Mouse (Mus musculus): ENCODE results near the gene Nms. TPM values are rescaled to one million over a fixed set of nuclear protein-coding genes. Genes with fewer than 3 reads are reported as not detected.

Gene Nms
- not detected in 2 replicates for polyA plus RNA-seq (2015; fragmentation: Nextera tagmentation; extraction: Ambion mirVana)

DNA sequence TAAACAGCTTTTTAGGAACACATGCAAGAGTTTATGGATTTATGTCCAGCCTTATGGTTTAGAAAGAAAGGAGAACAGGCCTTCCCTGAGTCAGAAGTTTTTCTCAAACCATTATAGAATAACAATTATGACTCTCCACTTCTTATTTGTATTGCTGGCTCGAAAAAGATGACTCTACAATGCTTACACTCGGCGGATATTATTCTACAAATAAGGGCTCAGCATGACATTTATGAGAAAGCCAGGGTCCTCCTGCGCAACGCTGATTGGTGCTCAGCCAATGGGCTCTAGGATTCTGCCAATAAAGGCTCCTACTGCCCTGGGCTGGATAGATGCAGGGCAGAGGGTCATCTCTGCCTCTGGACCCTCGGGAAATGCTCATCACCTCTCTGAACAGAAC is at the start of gene Nms:
Nms (plus strand) TSS at position 301 of the 400 bp plus-strand sequence.
- Histone ChIP-seq H3K4me2 (no peak within 1 kb of the TSS), H3K27ac (replicated peaks) (no peak within 1 kb of the TSS), H3K27me3 (no peaks in the 10 kb centered on the region), H3K36me3 (replicated peaks) (no peaks in the 10 kb centered on the region), H3K9ac (no peak within 1 kb of the TSS), H3K4me3 (replicated peaks) (no peak within 1 kb of the TSS), H3K4me1 (replicated peaks) (no peaks in the 10 kb centered on the region), H3K9me3 (replicated peaks) (no peaks in the 10 kb centered on the region)
- no peak for ATAC-seq (ENCODE audit: insufficient read depth)
- WGBS (ENCODE audit: insufficient replicate concordance), result 60% methylated on average over 6 of the region's 6 CpGs

DNA sequence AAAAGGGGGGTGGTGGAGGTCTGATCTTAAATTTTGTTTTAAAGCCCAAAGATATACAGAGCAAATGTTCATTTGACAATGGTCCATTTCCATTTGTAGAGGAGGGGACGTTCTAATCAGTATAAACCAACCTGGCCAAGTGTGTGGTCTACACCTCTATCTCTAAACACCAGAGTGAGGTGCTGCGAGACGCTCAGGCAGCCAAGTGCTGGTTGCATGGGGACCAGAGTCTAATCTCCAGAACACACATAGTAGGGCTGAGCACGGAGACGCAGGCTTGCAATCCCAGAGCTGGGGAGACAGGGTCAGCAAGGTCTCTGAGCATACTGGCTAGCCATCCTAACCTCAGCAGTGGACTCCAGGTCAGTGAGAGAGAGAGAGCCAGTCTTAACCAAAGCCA is 47.5 kb upstream of the Nms start:
- Histone ChIP-seq H3K9me3 (replicated peaks) (no peaks in the 10 kb centered on the region), H3K4me1 (replicated peaks) (no peaks in the 10 kb centered on the region), H3K36me3 (replicated peaks) (no peaks in the 10 kb centered on the region), H3K4me2 (no peak overlapping the region), H3K4me3 (replicated peaks) (no peak overlapping the region), H3K27ac (replicated peaks) (no peak overlapping the region), H3K9ac (no peak overlapping the region), H3K27me3 (peaks cover 6% of the 10 kb centered on the region; the same call in 1 of the 2 replicates)
- 51% methylated on average over 5 of the region's 5 CpGs for WGBS (ENCODE audit: insufficient replicate concordance)
- no peak for ATAC-seq (ENCODE audit: insufficient read depth)

DNA sequence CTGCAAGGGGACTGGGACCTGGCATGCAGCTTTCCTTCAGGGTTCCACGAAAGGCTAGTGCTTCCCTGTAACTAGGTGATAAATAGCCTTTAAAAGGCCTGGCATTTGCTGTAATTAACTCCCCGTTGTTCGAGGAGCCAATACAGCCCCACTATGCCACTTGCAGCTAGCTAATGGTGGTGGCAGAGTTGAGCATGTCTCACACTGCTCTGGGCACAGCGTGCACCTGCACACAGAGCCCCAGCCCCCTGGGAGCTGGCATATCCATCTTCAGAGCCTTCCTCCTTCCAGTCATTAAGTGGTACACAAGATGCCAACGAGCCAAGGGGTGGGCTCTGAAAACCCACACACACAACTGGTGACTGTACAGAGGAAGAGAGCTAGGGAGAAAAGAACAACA is 45.9 kb upstream of the Nms start:
- Histone ChIP-seq H3K27me3 (peaks cover 23% of the 10 kb centered on the region), H3K4me2 (no peak overlapping the region), H3K36me3 (replicated peaks) (no peaks in the 10 kb centered on the region), H3K4me3 (replicated peaks) (no peak overlapping the region), H3K27ac (replicated peaks) (no peak overlapping the region), H3K9me3 (replicated peaks) (no peaks in the 10 kb centered on the region), H3K9ac (no peak overlapping the region), H3K4me1 (replicated peaks) (no peaks in the 10 kb centered on the region)
- 51% methylated on average over 5 of the region's 5 CpGs for WGBS (ENCODE audit: insufficient replicate concordance)
- ATAC-seq (ENCODE audit: insufficient read depth), result no peak

DNA sequence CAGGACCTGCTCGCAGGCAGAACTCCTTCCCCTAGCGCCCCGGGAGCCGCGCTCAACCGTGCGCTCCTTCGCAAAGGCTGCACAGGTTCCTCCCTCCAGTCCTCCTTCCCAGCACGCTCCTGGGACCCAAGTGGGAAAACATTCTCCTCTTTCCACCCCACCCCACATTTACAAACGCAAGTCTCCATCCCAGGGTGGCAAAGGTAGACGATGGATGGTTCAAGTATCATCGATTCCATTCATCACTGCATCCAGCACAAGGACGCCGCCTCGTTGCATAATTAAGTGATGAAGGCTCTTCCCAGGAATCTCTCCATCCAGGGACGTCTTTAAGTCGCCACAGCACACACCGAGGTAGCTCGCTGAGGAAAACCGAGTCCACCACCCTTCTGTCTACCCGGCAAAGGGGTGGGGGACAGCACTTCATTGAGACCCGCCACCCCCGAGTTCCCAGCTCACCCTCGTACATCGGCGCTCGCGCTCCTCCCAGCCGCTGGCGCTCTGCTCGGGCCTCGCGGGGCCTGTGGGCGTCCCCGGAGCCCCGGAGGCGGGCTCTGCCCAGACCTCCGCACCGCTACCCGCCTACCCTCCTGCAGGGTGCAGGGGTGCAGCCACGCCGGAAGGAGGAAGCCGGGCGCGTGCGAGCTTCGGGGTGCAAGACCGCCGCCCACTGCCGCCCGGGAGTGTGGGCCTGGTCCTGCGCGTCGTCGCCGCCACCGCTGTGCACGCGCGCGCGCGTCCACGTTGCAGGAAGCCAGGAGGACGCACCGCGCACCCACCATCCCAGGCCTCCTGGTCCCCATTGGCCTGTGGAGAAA is 41.3 kb upstream of the Nms start, which contains the start of gene Chst10:
Chst10 (minus strand) TSS at position 731 of the 818 bp plus-strand sequence.
- H3K9me3 ChIP-seq (replicated peaks), result no peaks in the 10 kb centered on the region
- H3K27me3 ChIP-seq, result peaks cover 30% of the 10 kb centered on the region
- H3K27ac ChIP-seq (replicated peaks), result no peak within 1 kb of the TSS
- H3K4me1 ChIP-seq (replicated peaks), result no peaks in the 10 kb centered on the region
- H3K4me3 ChIP-seq (replicated peaks), result peak within 1 kb of the TSS; percentile 42
- peak within 1 kb of the TSS; percentile 61 for H3K4me2 ChIP-seq
- 1% methylated on average over 64 of the region's 67 CpGs for WGBS (ENCODE audit: insufficient replicate concordance)
- no peaks in the 10 kb centered on the region for H3K36me3 ChIP-seq (replicated peaks)
- ATAC-seq (ENCODE audit: insufficient read depth), result no peak
- H3K9ac ChIP-seq, result no peak within 1 kb of the TSS

DNA sequence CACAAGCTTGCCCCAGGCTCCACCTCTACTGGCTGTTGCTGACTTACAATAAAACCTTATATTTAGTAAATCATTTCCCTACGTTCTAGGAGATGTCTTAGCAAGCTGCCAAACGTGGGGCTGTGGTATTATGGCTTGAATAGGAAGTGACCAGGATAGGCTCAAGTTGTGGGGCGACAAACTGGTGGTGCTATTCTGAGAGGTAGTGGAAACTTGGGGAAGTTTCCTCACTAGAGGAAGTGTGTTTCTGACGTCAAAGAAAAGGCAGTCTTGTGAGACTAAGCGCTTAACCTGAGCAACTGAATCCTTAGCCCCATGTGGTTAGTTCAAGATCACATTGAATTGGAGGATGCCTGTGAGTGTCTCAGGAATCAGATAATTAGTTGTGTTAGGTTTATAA is 36.4 kb upstream of the Nms start:
- Histone ChIP-seq H3K9ac (no peak overlapping the region), H3K36me3 (replicated peaks) (no peaks in the 10 kb centered on the region), H3K27me3 (peaks cover 12% of the 10 kb centered on the region), H3K4me1 (replicated peaks) (no peaks in the 10 kb centered on the region), H3K9me3 (replicated peaks) (no peaks in the 10 kb centered on the region), H3K4me2 (no peak overlapping the region), H3K27ac (replicated peaks) (no peak overlapping the region), H3K4me3 (replicated peaks) (no peak overlapping the region)
- ATAC-seq (ENCODE audit: insufficient read depth), result no peak
- WGBS (ENCODE audit: insufficient replicate concordance), result 23% methylated on average over 5 of the region's 5 CpGs

DNA sequence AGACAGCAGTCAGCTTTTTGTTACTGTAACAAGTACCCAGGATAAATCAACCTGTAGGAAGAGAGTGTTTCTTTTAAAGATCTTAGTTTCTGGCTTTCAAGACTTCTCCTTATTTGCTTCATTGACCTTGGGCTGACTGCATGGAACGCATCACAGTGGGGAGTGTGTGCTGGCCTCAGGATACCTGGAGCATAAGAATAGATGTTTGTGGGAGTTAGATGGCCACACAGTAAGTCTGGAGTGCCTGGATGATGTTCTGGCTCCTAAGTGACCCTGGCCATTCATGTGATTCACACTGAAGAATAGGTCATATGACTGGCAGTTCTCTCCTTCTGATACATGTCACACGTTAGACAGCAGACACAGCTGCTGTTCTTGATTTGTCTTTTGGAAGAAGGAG is 35.0 kb upstream of the Nms start:
- 56% methylated on average over 2 of the region's 2 CpGs for WGBS (ENCODE audit: insufficient replicate concordance)

DNA sequence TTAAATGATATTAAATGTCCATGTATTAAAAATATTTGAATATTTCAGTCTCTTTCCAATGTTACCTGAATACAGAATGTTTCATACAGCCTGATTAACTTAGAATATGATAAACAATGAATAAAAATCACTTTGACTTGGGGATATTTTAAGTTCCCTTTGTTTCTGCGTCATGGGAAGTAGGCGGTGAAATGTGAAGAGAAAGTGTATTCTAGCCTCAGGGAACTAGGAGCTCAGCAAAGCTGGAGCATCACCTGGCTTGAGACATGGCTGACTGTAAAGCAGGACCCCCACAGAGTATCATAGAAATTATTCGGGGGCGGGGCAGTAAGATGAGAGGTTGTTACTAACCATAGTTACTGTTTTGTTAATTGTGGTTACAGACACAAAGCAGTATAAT is 10.0 kb upstream of the Nms start:
- Histone ChIP-seq H3K9ac (no peak overlapping the region), H3K4me2 (no peak overlapping the region), H3K9me3 (replicated peaks) (no peaks in the 10 kb centered on the region), H3K4me3 (replicated peaks) (no peak overlapping the region), H3K4me1 (replicated peaks) (no peaks in the 10 kb centered on the region), H3K27ac (replicated peaks) (no peak overlapping the region), H3K36me3 (replicated peaks) (no peaks in the 10 kb centered on the region), H3K27me3 (no peaks in the 10 kb centered on the region)
- 64% methylated on average over 4 of the region's 4 CpGs for WGBS (ENCODE audit: insufficient replicate concordance)
- ATAC-seq (ENCODE audit: insufficient read depth), result no peak

More for the DNA sequence above, 35.0 kb upstream of the Nms start:
- no peak overlapping the region for H3K4me3 ChIP-seq (replicated peaks)
- no peak for ATAC-seq (ENCODE audit: insufficient read depth)
- no peak overlapping the region for H3K4me2 ChIP-seq
- H3K9me3 ChIP-seq (replicated peaks), result no peaks in the 10 kb centered on the region
- no peaks in the 10 kb centered on the region for H3K4me1 ChIP-seq (replicated peaks)
- no peak overlapping the region for H3K9ac ChIP-seq
- H3K27me3 ChIP-seq, result no peaks in the 10 kb centered on the region; the same call in 1 of the 2 replicates
- H3K36me3 ChIP-seq (replicated peaks), result no peaks in the 10 kb centered on the region
- no peak overlapping the region for H3K27ac ChIP-seq (replicated peaks)

DNA sequence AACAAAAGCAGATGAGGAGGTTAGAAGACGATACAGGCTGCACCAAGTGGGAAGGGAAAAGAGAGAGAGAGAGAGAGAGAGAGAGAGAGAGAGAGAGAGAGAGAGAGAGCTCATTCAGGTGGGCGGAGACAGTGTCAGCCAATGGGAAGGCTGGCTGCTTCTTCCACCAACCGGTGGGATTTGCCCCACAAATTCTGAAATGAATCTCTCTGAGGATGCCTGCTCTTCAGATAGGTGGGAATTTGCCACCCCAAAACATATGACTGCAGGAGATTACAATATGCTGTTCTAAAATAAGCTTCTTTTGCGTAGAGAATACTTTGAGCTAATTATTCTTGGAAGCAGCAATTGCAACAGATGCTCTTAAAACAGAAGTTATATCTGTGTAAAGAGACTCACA is 9.5 kb upstream of the Nms start:
- WGBS (ENCODE audit: insufficient replicate concordance), result 50% methylated on average over 4 of the region's 4 CpGs
- no peak for ATAC-seq (ENCODE audit: insufficient read depth)
- H3K27ac ChIP-seq (replicated peaks), result no peak overlapping the region

DNA sequence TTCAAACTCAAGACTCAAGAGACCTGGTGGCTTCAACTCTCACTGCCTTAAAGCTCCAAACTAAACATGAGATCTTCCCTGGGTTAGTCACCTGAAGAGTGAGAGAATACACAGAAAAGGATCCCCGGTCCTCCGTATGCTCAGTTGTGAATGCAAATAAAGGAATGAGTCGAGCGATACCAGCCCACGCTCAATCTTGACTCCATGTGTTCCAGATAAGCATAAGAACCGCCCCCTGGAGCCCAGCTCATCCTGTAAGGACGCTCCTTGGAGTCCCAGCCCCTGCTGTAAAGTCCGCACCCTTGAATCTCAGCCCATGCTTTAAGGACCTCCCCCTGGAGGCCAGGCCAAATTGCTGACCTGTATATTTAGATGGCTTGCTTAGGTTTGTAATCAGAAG is 8.2 kb upstream of the Nms start:
- no peaks in the 10 kb centered on the region for H3K27me3 ChIP-seq
- no peaks in the 10 kb centered on the region for H3K4me1 ChIP-seq (replicated peaks)
- H3K27ac ChIP-seq (replicated peaks), result no peak overlapping the region
- no peak overlapping the region for H3K9ac ChIP-seq
- H3K9me3 ChIP-seq (replicated peaks), result no peaks in the 10 kb centered on the region
- no peak overlapping the region for H3K4me2 ChIP-seq
- no peak overlapping the region for H3K4me3 ChIP-seq (replicated peaks)
- 48% methylated on average over 8 of the region's 8 CpGs for WGBS (ENCODE audit: insufficient replicate concordance)
- no peaks in the 10 kb centered on the region for H3K36me3 ChIP-seq (replicated peaks)
- no peak for ATAC-seq (ENCODE audit: insufficient read depth)

More for the DNA sequence above, 9.5 kb upstream of the Nms start:
- Histone ChIP-seq H3K36me3 (replicated peaks) (no peaks in the 10 kb centered on the region), H3K9me3 (replicated peaks) (no peaks in the 10 kb centered on the region), H3K4me2 (no peak overlapping the region), H3K9ac (no peak overlapping the region), H3K4me1 (replicated peaks) (no peaks in the 10 kb centered on the region), H3K4me3 (replicated peaks) (no peak overlapping the region), H3K27me3 (no peaks in the 10 kb centered on the region)

DNA sequence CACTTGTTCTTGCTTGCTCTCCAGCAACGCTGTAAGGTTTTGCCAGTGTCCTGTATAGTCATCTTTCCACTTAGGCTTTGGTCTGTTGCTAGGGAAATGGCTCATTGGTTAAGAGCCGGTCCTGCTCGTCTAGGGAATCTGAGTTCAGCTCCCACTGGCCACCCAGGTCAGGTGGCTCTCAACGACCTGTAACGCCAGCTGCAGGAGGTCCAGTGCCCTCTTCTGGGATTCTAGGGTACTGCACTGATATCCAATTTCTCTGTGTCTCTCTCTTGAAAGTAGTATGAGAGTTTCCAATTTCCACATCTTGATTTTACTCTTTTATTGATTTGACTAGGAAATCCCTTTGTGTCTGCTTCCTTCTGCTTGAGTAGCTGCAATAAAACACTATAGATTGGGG is 4.3 kb upstream of the Nms start:
- Histone ChIP-seq H3K27me3 (no peaks in the 10 kb centered on the region), H3K9me3 (replicated peaks) (no peaks in the 10 kb centered on the region), H3K9ac (no peak overlapping the region), H3K4me2 (no peak overlapping the region), H3K36me3 (replicated peaks) (no peaks in the 10 kb centered on the region), H3K4me1 (replicated peaks) (no peaks in the 10 kb centered on the region), H3K27ac (replicated peaks) (no peak overlapping the region), H3K4me3 (replicated peaks) (no peak overlapping the region)
- whole genome bisulfite sequencing (ENCODE audit: insufficient replicate concordance), result 23% methylated on average over 5 of the region's 5 CpGs
- no peak for ATAC-seq (ENCODE audit: insufficient read depth)

DNA sequence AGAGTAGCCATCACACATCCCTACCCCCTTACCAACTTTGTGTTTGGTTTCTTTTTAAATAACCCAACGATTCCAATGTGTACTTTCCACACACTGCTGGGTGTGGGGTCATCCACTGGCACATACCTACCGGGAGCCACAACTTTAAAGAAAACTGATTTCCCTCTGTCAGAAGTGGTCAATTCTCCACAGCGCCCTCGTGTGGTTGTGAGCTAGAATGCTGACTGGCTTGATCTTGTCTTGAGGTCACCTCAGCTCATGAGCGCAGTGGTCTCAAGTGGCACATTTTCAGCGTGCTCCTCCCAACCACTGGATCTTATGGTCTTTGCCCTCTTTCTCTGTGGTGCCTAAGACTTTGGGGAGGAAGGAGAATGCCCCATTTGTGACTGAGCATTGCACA is 2.2 kb upstream of the Nms start:
- Histone ChIP-seq H3K4me1 (replicated peaks) (no peaks in the 10 kb centered on the region), H3K36me3 (replicated peaks) (no peaks in the 10 kb centered on the region), H3K27me3 (no peaks in the 10 kb centered on the region), H3K9me3 (replicated peaks) (no peaks in the 10 kb centered on the region), H3K9ac (no peak overlapping the region), H3K4me3 (replicated peaks) (no peak overlapping the region), H3K4me2 (no peak overlapping the region), H3K27ac (replicated peaks) (no peak overlapping the region)
- no peak for ATAC-seq (ENCODE audit: insufficient read depth)
- WGBS (ENCODE audit: insufficient replicate concordance), result 22% methylated on average over 6 of the region's 6 CpGs

DNA sequence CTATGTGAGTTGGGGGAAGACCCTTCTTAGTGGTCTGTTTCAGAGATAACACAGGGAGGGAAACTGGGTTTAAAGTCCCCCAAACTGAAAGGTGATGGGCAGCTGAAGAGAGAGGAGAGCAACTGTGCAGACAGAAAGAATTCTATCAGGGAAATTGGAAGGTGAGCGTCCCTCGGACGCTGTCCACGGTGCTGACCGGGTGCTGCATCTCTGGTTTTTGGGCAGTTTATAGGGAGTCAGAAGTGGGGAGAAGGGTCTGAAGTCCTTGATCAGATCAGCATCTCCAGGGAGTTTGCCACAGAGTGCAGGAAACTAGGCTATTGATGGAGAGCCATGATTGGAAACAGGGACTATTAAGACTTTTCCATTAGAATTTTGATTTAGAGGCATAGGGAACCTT is 659 bp downstream of the Nms start:
- WGBS (ENCODE audit: insufficient replicate concordance), result 6% methylated on average over 5 of the region's 5 CpGs
- H3K27me3 ChIP-seq, result no peaks in the 10 kb centered on the region
- no peak overlapping the region for H3K27ac ChIP-seq (replicated peaks)
- no peak overlapping the region for H3K4me2 ChIP-seq
- no peaks in the 10 kb centered on the region for H3K36me3 ChIP-seq (replicated peaks)
- H3K9me3 ChIP-seq (replicated peaks), result no peaks in the 10 kb centered on the region
- H3K4me1 ChIP-seq (replicated peaks), result no peaks in the 10 kb centered on the region
- no peak for ATAC-seq (ENCODE audit: insufficient read depth)
- H3K4me3 ChIP-seq (replicated peaks), result no peak overlapping the region
- no peak overlapping the region for H3K9ac ChIP-seq
